Mouse (Mus musculus) heart, postnatal 10 days (tissue): ENCODE data around the gene Apoc1. TPM values are rescaled to one million over a fixed set of nuclear protein-coding genes. Genes with fewer than 3 reads are reported as not detected.
"Not testable (repeated sequence)": the region's sequence is repeated elsewhere in the genome, so short reads cannot be mapped to it uniquely, and the experiment has no call there.

Source experiments
- DNase-seq, 2 experiments: peaks; one replicate each; pipeline ENCODE4 v3.0.0; 2021
- intact Hi-C: fragments of 180-260 bp; cut with DNase I; formaldehyde crosslinking; loops from one replicate; pipeline ENCODE4 v1.15.1; 2025
- total RNA-seq, 2 experiments: library from RNA; stranded (reverse); gene quantifications; 2 replicates each; pipeline ENCODE4 v1.2.3; 2021

Gene Apoc1
- total RNA-seq, 2 experiments from 2014 or later: 5.2 to 14.7 TPM

- DNase-seq: no peak
- intact Hi-C loops: no loop called here
These were observed 4.4 kb downstream of the Apoc1 start for GRCm38 (mm10) chr7:19688101-19688500.

GRCm38 (mm10) chr7:19686927-19687583 is 5.4 kb downstream of the Apoc1 start:
- intact Hi-C loops, DNase-seq: not testable (repeated sequence)

GRCm38 (mm10) chr7:19686521-19686920 is 5.9 kb downstream of the Apoc1 start:
- no peak for DNase-seq
- intact Hi-C loops: no loop called here

- intact Hi-C loops: no loop called here
- DNase-seq: no peak
These were observed 7.1 kb downstream of the Apoc1 start for GRCm38 (mm10) chr7:19685374-19685773.

GRCm38 (mm10) chr7:19683771-19684201 is 8.7 kb downstream of the Apoc1 start:
- no peak for DNase-seq
- intact Hi-C loops: no loop called here

- intact Hi-C loops: no loop called here
- DNase-seq: no peak
These were observed 9.5 kb downstream of the Apoc1 start for GRCm38 (mm10) chr7:19682979-19683378.

- no peak for DNase-seq
- intact Hi-C loops: no loop called here
These were observed 11.2 kb downstream of the Apoc1 start, which contains the start of the genes Gm44805 and Apoc4 for GRCm38 (mm10) chr7:19681202-19681694. Gm44805 (minus strand) TSS chr7:19681423. Apoc4 (minus strand) TSS chr7:19681479.

GRCm38 (mm10) chr7:19680702-19681101 is 11.8 kb downstream of the Apoc1 start:
- no peak for DNase-seq
- intact Hi-C loops: no loop called here

GRCm38 (mm10) chr7:19678901-19679300 is 13.6 kb downstream of the Apoc1 start:
- intact Hi-C loops: no loop called here
- DNase-seq: no peak

GRCm38 (mm10) chr7:19677872-19678271 is 14.6 kb downstream of the Apoc1 start, which contains the start of gene Apoc2:
Apoc2 (minus strand) TSS chr7:19677941.
- DNase-seq: no peak
- intact Hi-C loops: no loop called here

- intact Hi-C loops: no loop called here
- no peak for DNase-seq
These were observed 15.8 kb downstream of the Apoc1 start for GRCm38 (mm10) chr7:19676662-19677061.

- no peak for DNase-seq
- intact Hi-C loops: no loop called here
These were observed 16.6 kb downstream of the Apoc1 start for GRCm38 (mm10) chr7:19675824-19676223.

- no peak for DNase-seq
- intact Hi-C loops: no loop called here
These were observed 19.3 kb downstream of the Apoc1 start for GRCm38 (mm10) chr7:19673083-19673699.

- DNase-seq: no peak
- intact Hi-C loops: no loop called here
These were observed 20.9 kb downstream of the Apoc1 start for GRCm38 (mm10) chr7:19671511-19671910.

- peak; percentile 95 to 97 for DNase-seq
- intact Hi-C loops: loop anchor here (1.0 to 2.0 kb wide), 4 partner anchors 32 to 120 kb away; no protein-coding TSS in a partner anchor
These were observed 23.3 kb downstream of the Apoc1 start for GRCm38 (mm10) chr7:19668947-19669721.

- intact Hi-C loops: no loop called here
These were observed 25.0 kb downstream of the Apoc1 start for GRCm38 (mm10) chr7:19667434-19667833.

GRCm38 (mm10) chr7:19666750-19667149 is 25.7 kb downstream of the Apoc1 start:
- no peak for DNase-seq
- intact Hi-C loops: loop anchor here (1.0 kb wide), 1 partner anchor 206 kb away; no protein-coding TSS in a partner anchor

More at GRCm38 (mm10) chr7:19667434-19667833, 25.0 kb downstream of the Apoc1 start:
- DNase-seq: no peak

- peak; percentile 98 for DNase-seq
- intact Hi-C loops: no loop called here
These were observed 27.3 kb downstream of the Apoc1 start, which contains the start of gene Clptm1 for GRCm38 (mm10) chr7:19664955-19665841. Clptm1 (minus strand) TSS chr7:19665033.

GRCm38 (mm10) chr7:19664455-19664954 is 28.0 kb downstream of the Apoc1 start:
- intact Hi-C loops: no loop called here
- no peak for DNase-seq

- intact Hi-C loops: no loop called here
- no peak for DNase-seq
These were observed 28.5 kb downstream of the Apoc1 start for GRCm38 (mm10) chr7:19663940-19664339.
